Mouse (Mus musculus): ENCODE measurements at regions not wholly inside any gene's neighbourhood (a gene's known extent, or its start where the extent isn't known, plus 50 kb on each side); places are given as distances from the start of the nearest gene placed in this dataset.

- DNase-seq (ENCODE audit: low spot score) = no peak
Measured at GRCm38 (mm10) chr10:98572782-98573536, 341.2 kb upstream of the Atp2b1 start.

- no peak for DNase-seq (ENCODE audit: low spot score)
Measured at GRCm38 (mm10) chr10:98577040-98577439, 337.2 kb upstream of the Atp2b1 start.

- no peak for DNase-seq (ENCODE audit: low spot score)
Measured at GRCm38 (mm10) chr10:98584776-98585175, 329.4 kb upstream of the Atp2b1 start.

GRCm38 (mm10) chr10:98589726-98590125 lies 324.5 kb upstream of the Atp2b1 start:
- no peak for DNase-seq (ENCODE audit: low spot score)

GRCm38 (mm10) chr10:98592154-98592553 lies 322.1 kb upstream of the Atp2b1 start:
- DNase-seq (ENCODE audit: low spot score) = no peak

- DNase-seq (ENCODE audit: low spot score) = no peak
Measured at GRCm38 (mm10) chr10:98593910-98594309, 320.3 kb upstream of the Atp2b1 start.

GRCm38 (mm10) chr10:98608221-98608941 lies 305.8 kb upstream of the Atp2b1 start:
- no peak for DNase-seq (ENCODE audit: low spot score)

- no peak for DNase-seq (ENCODE audit: low spot score)
Measured at GRCm38 (mm10) chr10:98610708-98611107, 303.5 kb upstream of the Atp2b1 start.

GRCm38 (mm10) chr10:98611707-98612360 lies 302.4 kb upstream of the Atp2b1 start:
- DNase-seq (ENCODE audit: low spot score) = no peak

GRCm38 (mm10) chr10:98618736-98619525 lies 295.3 kb upstream of the Atp2b1 start:
- DNase-seq (ENCODE audit: low spot score) = no peak

- no peak for DNase-seq (ENCODE audit: low spot score)
Measured at GRCm38 (mm10) chr10:98624103-98624502, 290.1 kb upstream of the Atp2b1 start.

- DNase-seq (ENCODE audit: low spot score) = no peak
Measured at GRCm38 (mm10) chr10:98624681-98625321, 289.4 kb upstream of the Atp2b1 start.

GRCm38 (mm10) chr10:98628191-98628590 lies 286.0 kb upstream of the Atp2b1 start:
- DNase-seq (ENCODE audit: low spot score) = no peak

- no peak for DNase-seq (ENCODE audit: low spot score)
Measured at GRCm38 (mm10) chr10:98629248-98629647, 285.0 kb upstream of the Atp2b1 start.

- DNase-seq (ENCODE audit: low spot score) = no peak
Measured at GRCm38 (mm10) chr10:98637759-98638611, 276.2 kb upstream of the Atp2b1 start.

- no peak for DNase-seq (ENCODE audit: low spot score)
Measured at GRCm38 (mm10) chr10:98645681-98646122, 268.5 kb upstream of the Atp2b1 start.

- DNase-seq (ENCODE audit: low spot score) = no peak
Measured at GRCm38 (mm10) chr10:98646311-98646999, 267.8 kb upstream of the Atp2b1 start.

- DNase-seq (ENCODE audit: low spot score) = no peak
Measured at GRCm38 (mm10) chr10:98648710-98649245, 265.4 kb upstream of the Atp2b1 start.

- no peak for DNase-seq (ENCODE audit: low spot score)
Measured at GRCm38 (mm10) chr10:98650533-98650932, 263.7 kb upstream of the Atp2b1 start.

GRCm38 (mm10) chr10:98651127-98651526 lies 263.1 kb upstream of the Atp2b1 start:
- DNase-seq (ENCODE audit: low spot score) = no peak

All from ovary, adult 18-20 months (tissue).